In the genomic region with DNA sequence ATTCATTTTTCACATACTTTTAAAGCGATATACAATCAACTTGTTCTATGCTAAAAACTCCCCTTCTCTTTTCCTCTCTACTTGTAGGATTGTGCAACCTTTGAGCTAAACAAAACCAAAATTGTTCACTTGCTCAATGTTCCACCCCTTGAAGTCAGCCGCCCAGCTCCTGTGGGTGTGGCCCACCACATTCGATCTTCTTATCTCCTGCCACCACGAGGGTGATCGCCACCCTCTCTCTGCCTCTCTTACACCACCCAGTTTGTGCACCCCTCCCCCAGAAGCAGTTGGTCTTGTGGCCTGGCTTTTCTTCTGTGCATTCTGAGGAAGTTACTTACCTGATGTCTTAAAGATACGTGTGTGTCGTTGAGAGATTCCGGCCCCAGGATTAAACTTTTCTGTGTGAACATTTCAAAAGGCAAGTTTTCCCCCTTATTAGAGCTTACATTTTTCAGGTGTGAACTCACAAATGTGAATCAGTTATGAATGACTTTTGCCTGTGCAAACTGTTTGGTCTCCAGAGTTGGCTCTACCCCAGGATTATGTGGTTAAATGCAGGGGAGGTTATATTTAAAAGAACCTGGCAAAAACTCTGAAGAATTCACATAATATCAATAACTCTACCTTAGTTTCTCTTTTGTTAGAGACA, we compare ENCODE assay signal across 9 mouse cellular contexts. TPM values are rescaled to one million over a fixed set of nuclear protein-coding genes. Genes with fewer than 3 reads are reported as not detected.
A peak's percentile ranks its signal among the peaks of the same experiment; 100 is the strongest.
DNase-seq lines count a peak whose midpoint lies in the region; ATAC-seq and TF ChIP-seq lines count a peak whose summit lies in the region.
"Had no signal": no experiment of that assay in that cellular context is flagged by ENCODE, and none has a peak within 500 bp of the region (broad histone marks: within the 10 kb centered on the region; RNA-seq: fewer than 3 reads in every experiment).

No protein-coding gene starts in this region.

- no peaks in the 10 kb centered on the region for H3K36me3 ChIP-seq in embryonic facial prominence, embryonic 13.5 days
- H3K36me3 ChIP-seq in embryonic facial prominence, embryonic 10.5 days (replicated peaks), result no peaks in the 10 kb centered on the region; the same call in 1 of the 2 replicates
- H3K36me3 ChIP-seq in stomach, embryonic 15.5 days, result no peaks in the 10 kb centered on the region
- H3K36me3 ChIP-seq: limb, embryonic 12.5 days had no signal

- 47% methylated on average over 8 of the region's 8 CpGs for WGBS in embryonic facial prominence, embryonic 13.5 days
- WGBS in embryonic facial prominence, embryonic 10.5 days, result 65% methylated on average over 8 of the region's 8 CpGs
- 22% methylated on average over 8 of the region's 8 CpGs for WGBS in lung, adult 2 months
- 31% methylated on average over 8 of the region's 8 CpGs for WGBS in stomach, embryonic 15.5 days

- no peaks in the 10 kb centered on the region for H3K27me3 ChIP-seq in embryonic facial prominence, embryonic 13.5 days
- no peaks in the 10 kb centered on the region for H3K27me3 ChIP-seq in embryonic facial prominence, embryonic 10.5 days (replicated peaks; ENCODE audit: low read depth, poor library complexity, severe bottlenecking)
- no peaks in the 10 kb centered on the region for H3K27me3 ChIP-seq in stomach, embryonic 15.5 days (replicated peaks)
- H3K27me3 ChIP-seq: limb, embryonic 12.5 days had no signal

- no peak overlapping the region for H3K4me3 ChIP-seq in embryonic facial prominence, embryonic 13.5 days
- no peak overlapping the region for H3K4me3 ChIP-seq in embryonic facial prominence, embryonic 10.5 days
- H3K4me3 ChIP-seq in embryonic fibroblast, embryonic 13.5 days (ENCODE audit: insufficient read depth, low read length), result no peak overlapping the region
- H3K4me3 ChIP-seq in lung, adult 2 months (replicated peaks; ENCODE audit: extremely low read depth, low read depth, low read length), result peak overlapping the region; percentile 22
- no peak overlapping the region for H3K4me3 ChIP-seq in stomach, embryonic 15.5 days (replicated peaks)
- no peak overlapping the region for H3K4me3 ChIP-seq in layer of hippocampus, adult 2 months
- H3K4me3 ChIP-seq: limb, embryonic 12.5 days had no signal

- TF ChIP-seq CTCF in embryonic fibroblast, embryonic 13.5 days (IDR thresholded peaks at IDR 0.05; ENCODE audit: borderline replicate concordance, insufficient read depth, low read length), result no peak
- no peak for TF ChIP-seq CTCF in lung, adult 2 months (IDR thresholded peaks at IDR 0.05; ENCODE audit: insufficient read depth, low read length)
- no peak for TF ChIP-seq CTCF in layer of hippocampus, adult 2 months (conservative IDR thresholded peaks at IDR 0.05)

- DNase-seq in embryonic facial prominence, embryonic 10.5 days (ENCODE audit: low spot score), result no peak
- peak; percentile 45 for DNase-seq in lung, adult 2 months
- no peak for DNase-seq in layer of hippocampus, adult 2 months (ENCODE audit: low spot score in 2 of 2)
- no peak for DNase-seq in gastrocnemius, adult 8-10 months (ENCODE audit: low spot score in 2 of 2)
- DNase-seq in adrenal gland, adult 8-10 months, result no peak

- no peaks in the 10 kb centered on the region for H3K9me3 ChIP-seq in embryonic facial prominence, embryonic 13.5 days
- H3K9me3 ChIP-seq in embryonic facial prominence, embryonic 10.5 days, result no peaks in the 10 kb centered on the region
- H3K9me3 ChIP-seq in stomach, embryonic 15.5 days, result no peaks in the 10 kb centered on the region
- H3K9me3 ChIP-seq: limb, embryonic 12.5 days had no signal

- no peak overlapping the region for H3K9ac ChIP-seq in embryonic facial prominence, embryonic 13.5 days
- H3K9ac ChIP-seq in stomach, embryonic 15.5 days, result no peak overlapping the region
- H3K9ac ChIP-seq: limb, embryonic 12.5 days had no signal

- no peak for ATAC-seq in embryonic facial prominence, embryonic 13.5 days (ENCODE audit: insufficient number of reproducible peaks, insufficient read depth, low FRiP score, low TSS enrichment, low read depth)
- peak; percentile 90 for ATAC-seq in stomach, embryonic 15.5 days (ENCODE audit: insufficient read depth, low FRiP score, low read depth)

- H3K27ac ChIP-seq in embryonic facial prominence, embryonic 13.5 days, result peak overlapping the region; percentile 28; the same call in 1 of the 2 replicates
- H3K27ac ChIP-seq in embryonic facial prominence, embryonic 10.5 days (replicated peaks), result no peak overlapping the region
- peak overlapping the region; percentile 89 for H3K27ac ChIP-seq in embryonic fibroblast, embryonic 13.5 days (ENCODE audit: insufficient read depth, low read length)
- peak overlapping the region; percentile 60; the same call in 1 of the 2 replicates for H3K27ac ChIP-seq in stomach, embryonic 15.5 days
- H3K27ac ChIP-seq in layer of hippocampus, adult 2 months, result no peak overlapping the region
- H3K27ac ChIP-seq: limb, embryonic 12.5 days had no signal

- TF ChIP-seq POLR2A in embryonic fibroblast, embryonic 13.5 days (IDR thresholded peaks at IDR 0.05; ENCODE audit: low read depth, low read length), result no peak
- TF ChIP-seq POLR2A in lung, adult 2 months (IDR thresholded peaks at IDR 0.05; ENCODE audit: borderline replicate concordance, extremely low read depth, low read depth, low read length), result no peak

- no peak overlapping the region; the same call in 1 of the 2 replicates for H3K4me2 ChIP-seq in embryonic facial prominence, embryonic 13.5 days
- no peak overlapping the region; the same call in 1 of the 2 replicates for H3K4me2 ChIP-seq in stomach, embryonic 15.5 days
- H3K4me2 ChIP-seq: limb, embryonic 12.5 days had no signal

- peaks cover 41% of the 10 kb centered on the region for H3K4me1 ChIP-seq in embryonic facial prominence, embryonic 13.5 days
- peaks cover 35% of the 10 kb centered on the region for H3K4me1 ChIP-seq in embryonic facial prominence, embryonic 10.5 days
- peaks cover 28% of the 10 kb centered on the region for H3K4me1 ChIP-seq in embryonic fibroblast, embryonic 13.5 days (ENCODE audit: control insufficient read depth, insufficient read depth, low read length)
- peaks cover 35% of the 10 kb centered on the region for H3K4me1 ChIP-seq in lung, adult 2 months (ENCODE audit: control insufficient read depth, insufficient read depth, low read length)
- H3K4me1 ChIP-seq in stomach, embryonic 15.5 days, result peaks cover 47% of the 10 kb centered on the region

RNA-seq across cellular contexts. Expression of gene Add3, which starts 45.4 kb away (rescaled TPM):
- 73.8 and 78.4 TPM in 2 replicates for polyA plus RNA-seq in embryonic facial prominence, embryonic 13.5 days (2015; fragmentation: Nextera tagmentation; extraction: Ambion mirVana)
- polyA plus RNA-seq in embryonic facial prominence, embryonic 10.5 days (2016; fragmentation: Nextera tagmentation; extraction: Ambion mirVana), result 61.7 and 67.2 TPM in 2 replicates
- 15.7 and 19.4 TPM in 2 replicates for polyA plus RNA-seq in embryonic fibroblast, embryonic 13.5 days (2011; ENCODE audit: insufficient read length, low read depth, missing spikeins)
- 40.0 and 53.0 TPM in 2 replicates for polyA plus RNA-seq in lung, adult 2 months (2012; rRNA removed)
- polyA plus RNA-seq in stomach, embryonic 15.5 days (2015; fragmentation: Nextera tagmentation; extraction: Ambion mirVana), result 89.0 and 96.1 TPM in 2 replicates
- total RNA-seq in layer of hippocampus, adult 2 months (2021), result 100 to 1,000 TPM; 125 to 129 TPM
- 10 to 100 TPM; 17.4 to 25.8 (median 20.8) TPM for total RNA-seq in gastrocnemius, adult 8-10 months (2022)
- total RNA-seq in adrenal gland, adult 8-10 months (2022), result 10 to 100 TPM; 36.0 to 42.1 (median 40.7) TPM

Comparison
In these comparisons a context has a peak if more than half of its experiments do, and no peak if none do; other contexts are left out.
1. H3K27ac ChIP-seq: peak in embryonic facial prominence, embryonic 13.5 days (single experiment), embryonic fibroblast, embryonic 13.5 days (single experiment) and stomach, embryonic 15.5 days (single experiment); none in embryonic facial prominence, embryonic 10.5 days (single experiment) and layer of hippocampus, adult 2 months (single experiment).